Mouse (Mus musculus) thymus, adult 2 months (tissue): ENCODE data around the gene Topbp1.

ENCODE experiments used
- CTCF ChIP-seq: fragments of 200-500 bp; IDR thresholded peaks from 2 replicates; pipeline ENCODE4 v1.5.1; 2012; ENCODE audit warnings: mild to moderate bottlenecking, control low read depth, low read length, moderate library complexity, borderline replicate concordance; ENCODE audit not compliant: control insufficient read depth, poor library complexity, insufficient read depth; ENCODE audit errors: extremely low read depth
- POLR2A ChIP-seq: fragments of 200-500 bp; IDR thresholded peaks from 2 replicates; pipeline ENCODE4 v1.6.1; 2012; ENCODE audit warnings: mild to moderate bottlenecking, low read length, control low read depth, moderate library complexity; ENCODE audit not compliant: control insufficient read depth, poor library complexity, insufficient read depth; ENCODE audit errors: extremely low read depth

GRCm38 (mm10) chr9:103393256-103393655 lies 88.2 kb downstream of the Topbp1 start:
- TF ChIP-seq POLR2A (no peak), CTCF (no peak)
